Mouse (Mus musculus): Measurements from ENCODE around the gene Rps8.
"Not testable (repeated sequence)": the region's sequence is repeated elsewhere in the genome, so short reads cannot be mapped to it uniquely, and the experiment has no call there.

Gene Rps8

GRCm38 (mm10) chr4:117155792-117156355 is at the start of gene Rps8:
Gene Rps8, minus strand, starts transcription at chr4:117156243.
- peak; percentile 92 for DNase-seq (ENCODE audit: extremely low spot score, low spot score)

GRCm38 (mm10) chr4:117202992-117203354 is 46.9 kb upstream of the Rps8 start:
- no peak for DNase-seq (ENCODE audit: extremely low spot score, low spot score)

GRCm38 (mm10) chr4:117202046-117202991 is 46.3 kb upstream of the Rps8 start:
- peak; percentile 65 for DNase-seq (ENCODE audit: extremely low spot score, low spot score)

- no peak for DNase-seq (ENCODE audit: extremely low spot score, low spot score)
Observed at GRCm38 (mm10) chr4:117191804-117192203, 35.8 kb upstream of the Rps8 start.

GRCm38 (mm10) chr4:117190660-117191059 is 34.6 kb upstream of the Rps8 start:
- no peak for DNase-seq (ENCODE audit: extremely low spot score, low spot score)

- peak; percentile 60 for DNase-seq (ENCODE audit: extremely low spot score, low spot score)
Observed at GRCm38 (mm10) chr4:117189856-117190543, 34.0 kb upstream of the Rps8 start.

GRCm38 (mm10) chr4:117189382-117189855 is 33.4 kb upstream of the Rps8 start:
- peak; percentile 81 for DNase-seq (ENCODE audit: extremely low spot score, low spot score)

- no peak for DNase-seq (ENCODE audit: extremely low spot score, low spot score)
Observed at GRCm38 (mm10) chr4:117188969-117189368, 32.9 kb upstream of the Rps8 start.

- not testable (repeated sequence) for DNase-seq (ENCODE audit: extremely low spot score, low spot score)
Observed at GRCm38 (mm10) chr4:117182759-117183096, 26.7 kb upstream of the Rps8 start.

- peak; percentile 90 for DNase-seq (ENCODE audit: extremely low spot score, low spot score)
Observed at GRCm38 (mm10) chr4:117181863-117182758, 26.1 kb upstream of the Rps8 start, which contains the start of gene Kif2c. Gene Kif2c, minus strand, starts transcription at chr4:117182639.

GRCm38 (mm10) chr4:117169936-117170335 is 13.9 kb upstream of the Rps8 start:
- DNase-seq (ENCODE audit: extremely low spot score, low spot score): no peak

- DNase-seq (ENCODE audit: extremely low spot score, low spot score): no peak
Observed at GRCm38 (mm10) chr4:117161183-117161582, 5.1 kb upstream of the Rps8 start.

- DNase-seq (ENCODE audit: extremely low spot score, low spot score): no peak
Observed at GRCm38 (mm10) chr4:117159666-117160065, 3.6 kb upstream of the Rps8 start.

- no peak for DNase-seq (ENCODE audit: extremely low spot score, low spot score)
Observed at GRCm38 (mm10) chr4:117156372-117156771, 329 bp upstream of the Rps8 start.

GRCm38 (mm10) chr4:117155020-117155791 is 837 bp downstream of the Rps8 start:
- no peak for DNase-seq (ENCODE audit: extremely low spot score, low spot score)

- no peak for DNase-seq (ENCODE audit: extremely low spot score, low spot score)
Observed at GRCm38 (mm10) chr4:117152714-117153113, 3.3 kb downstream of the Rps8 start.

- no peak for DNase-seq (ENCODE audit: extremely low spot score, low spot score)
Observed at GRCm38 (mm10) chr4:117151416-117151815, 4.6 kb downstream of the Rps8 start.

- no peak for DNase-seq (ENCODE audit: extremely low spot score, low spot score)
Observed at GRCm38 (mm10) chr4:117150212-117150733, 5.8 kb downstream of the Rps8 start.

GRCm38 (mm10) chr4:117149291-117150211 is 6.5 kb downstream of the Rps8 start:
- peak; percentile 39 for DNase-seq (ENCODE audit: extremely low spot score, low spot score)

Data from neural tube, embryonic 10.5 days (tissue).